8 mouse cellular contexts compared by ENCODE assay signal in genomic region chr17:6960776-6961175, GRCm38 (mm10). TPM values are rescaled to one million over a fixed set of nuclear protein-coding genes. Genes with fewer than 3 reads are reported as not detected.
DNase-seq lines count a peak whose midpoint lies in the region; ATAC-seq and TF ChIP-seq lines count a peak whose summit lies in the region.
"Not testable (repeated sequence)": the region's sequence is repeated elsewhere in the genome, so short reads cannot be mapped to it uniquely, and the experiment has no call there.

Tagap1 (minus strand) TSS chr17:6961156.

- not testable (repeated sequence) for H3K27me3 ChIP-seq in heart, embryonic 11.5 days (ENCODE audit: control insufficient read depth, insufficient read depth, low read length); kidney, adult 2 months (replicated peaks; ENCODE audit: control insufficient read depth, insufficient read depth, low read length); limb, embryonic 12.5 days; midbrain, embryonic 10.5 days (ENCODE audit: low read depth, poor library complexity, severe bottlenecking)

- H3K4me1 ChIP-seq in heart, embryonic 11.5 days (ENCODE audit: control insufficient read depth, insufficient read depth, low read length); kidney, adult 2 months (ENCODE audit: control insufficient read depth, insufficient read depth, low read length); limb, embryonic 12.5 days (replicated peaks); midbrain, embryonic 10.5 days: not testable (repeated sequence)

- TF ChIP-seq POLR2A in kidney, adult 2 months (IDR thresholded peaks at IDR 0.05; ENCODE audit: low read depth, low read length): not testable (repeated sequence)

- not testable (repeated sequence) for TF ChIP-seq CTCF in kidney, adult 2 months (conservative IDR thresholded peaks at IDR 0.05; ENCODE audit: insufficient read depth, insufficient read length, low read depth, low read length)

- not testable (repeated sequence) for H3K9me3 ChIP-seq in heart, embryonic 11.5 days (replicated peaks; ENCODE audit: control insufficient read depth, low read length); limb, embryonic 12.5 days; midbrain, embryonic 10.5 days (replicated peaks)

- not testable (repeated sequence) for H3K27ac ChIP-seq in heart, embryonic 11.5 days (ENCODE audit: low read depth, low read length)
- peak within 1 kb of the TSS; percentile 82 for H3K27ac ChIP-seq in kidney, adult 2 months (ENCODE audit: insufficient read depth, low read depth, low read length)
- H3K27ac ChIP-seq in limb, embryonic 12.5 days: peak within 1 kb of the TSS; percentile 73; the same call in 1 of the 2 replicates
- H3K27ac ChIP-seq in midbrain, embryonic 10.5 days (replicated peaks): peak within 1 kb of the TSS; percentile 89

- DNase-seq in 3134 (ENCODE audit: extremely low read depth, insufficient read length, low spot score): peak; percentile 53
- not testable (repeated sequence) for DNase-seq in adrenal gland, postnatal 4 days (ENCODE audit: low spot score in 2 of 2)
- DNase-seq in kidney, adult 2 months: peak; percentile 55
- peak; percentile 24 for DNase-seq in midbrain, embryonic 10.5 days (ENCODE audit: low spot score)
- DNase-seq in spleen, adult 18-20 months: peak; percentile 51 to 59

- peak within 1 kb of the TSS; percentile 44 for H3K4me3 ChIP-seq in heart, embryonic 11.5 days (ENCODE audit: low read depth, low read length)
- peak within 1 kb of the TSS; percentile 74 for H3K4me3 ChIP-seq in kidney, adult 2 months (ENCODE audit: insufficient read depth, low read depth, low read length)
- peak within 1 kb of the TSS; percentile 51 for H3K4me3 ChIP-seq in limb, embryonic 12.5 days (replicated peaks)
- peak within 1 kb of the TSS; percentile 61 for H3K4me3 ChIP-seq in midbrain, embryonic 10.5 days

- peak within 1 kb of the TSS; percentile 54 for H3K4me2 ChIP-seq in heart, embryonic 11.5 days
- peak within 1 kb of the TSS; percentile 50 for H3K4me2 ChIP-seq in limb, embryonic 12.5 days

- not testable (repeated sequence) for ATAC-seq in erythroid progenitor cell, adult 5-6 weeks (replicated peaks; ENCODE audit: low FRiP score, poor library complexity, severe bottlenecking); limb, embryonic 12.5 days (ENCODE audit: insufficient number of reproducible peaks, insufficient read depth, low FRiP score, low TSS enrichment, low read depth)
- ATAC-seq in heart, embryonic 11.5 days (replicated peaks; ENCODE audit: insufficient number of reproducible peaks, low FRiP score, low TSS enrichment): peak; percentile 37; the same call in 1 of the 2 replicates

- H3K9ac ChIP-seq in heart, embryonic 11.5 days (ENCODE audit: low read depth, low read length): peak within 1 kb of the TSS; percentile 66
- H3K9ac ChIP-seq in limb, embryonic 12.5 days (replicated peaks): peak within 1 kb of the TSS; percentile 65

- under 1% methylated on average over 35 of the region's 51 CpGs for WGBS in heart, embryonic 11.5 days (ENCODE audit: insufficient replicate concordance)
- under 1% methylated on average over 45 of the region's 51 CpGs for WGBS in kidney, adult 2 months
- under 1% methylated on average over 38 of the region's 51 CpGs for WGBS in limb, embryonic 12.5 days
- 1% methylated on average over 47 of the region's 51 CpGs for WGBS in midbrain, embryonic 10.5 days

- not testable (repeated sequence) for H3K36me3 ChIP-seq in heart, embryonic 11.5 days (ENCODE audit: control insufficient read depth, insufficient read depth, low read length); kidney, adult 2 months (ENCODE audit: control insufficient read depth, insufficient read depth, low read length); limb, embryonic 12.5 days
- H3K36me3 ChIP-seq in midbrain, embryonic 10.5 days: peaks cover 13% of the 10 kb centered on the region

RNA-seq across cellular contexts. Expression of gene Tagap1, which starts in this region (rescaled TPM):
- total RNA-seq in adrenal gland, postnatal 4 days (2021): 10 to 100 TPM; 23.2 to 24.2 TPM
- 36.0 and 50.7 TPM in 2 replicates for total RNA-seq in erythroid progenitor cell, adult 5-6 weeks (2015; ENCODE audit: low replicate concordance)
- 26.3 and 28.1 TPM in 2 replicates for total RNA-seq in erythroid progenitor cell, adult 5-6 weeks (2017; ENCODE audit: low replicate concordance)
- 33.8 and 33.9 TPM in 2 replicates for polyA plus RNA-seq in heart, embryonic 11.5 days (2014; fragmentation: Nextera tagmentation; extraction: Ambion mirVana)
- polyA plus RNA-seq in kidney, adult 2 months (2012; rRNA removed): 19.7 and 20.5 TPM in 2 replicates
- 69.0 and 70.8 TPM in 2 replicates for polyA plus RNA-seq in limb, embryonic 12.5 days (2016; fragmentation: Nextera tagmentation; extraction: Ambion mirVana)
- polyA plus RNA-seq in midbrain, embryonic 10.5 days (2016; fragmentation: Nextera tagmentation; extraction: Ambion mirVana): 51.2 and 53.2 TPM in 2 replicates
